Mouse (Mus musculus) CD8-positive naive resting alpha-beta T cell, adult 57 days (primary cell): Measurements from ENCODE around the gene Prg2. TPM values are rescaled to one million over a fixed set of nuclear protein-coding genes. Genes with fewer than 3 reads are reported as not detected.

Experiments
- total RNA-seq: library from RNA; stranded (reverse); gene quantifications from one replicate; pipeline ENCODE4 v1.2.4, GENCODE M21; 2023

Prg2 gene
- total RNA-seq = 1.7 TPM

DNA sequence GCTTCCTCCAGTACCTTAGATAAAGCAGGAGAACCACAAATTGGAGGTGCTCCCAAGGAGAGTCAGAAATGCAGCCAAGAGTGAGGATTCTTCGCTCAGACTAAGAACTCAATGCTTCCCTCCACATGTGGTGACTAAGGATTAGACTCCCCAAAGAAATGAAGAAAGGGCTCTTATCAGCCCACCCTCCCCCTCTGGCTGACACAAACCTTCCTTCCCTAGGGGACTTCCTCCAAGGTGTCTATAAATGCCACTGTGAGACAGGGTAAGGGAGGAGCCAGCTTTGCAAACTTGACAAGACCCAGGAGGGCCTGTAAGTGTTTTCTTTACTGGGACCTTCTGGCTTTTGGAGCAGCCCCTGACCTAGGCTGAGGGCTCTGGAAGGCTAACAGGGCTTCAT lies at the start of gene Prg2:
TSS of gene Prg2 (plus strand) at position 274 of the 400 bp plus-strand sequence.

DNA sequence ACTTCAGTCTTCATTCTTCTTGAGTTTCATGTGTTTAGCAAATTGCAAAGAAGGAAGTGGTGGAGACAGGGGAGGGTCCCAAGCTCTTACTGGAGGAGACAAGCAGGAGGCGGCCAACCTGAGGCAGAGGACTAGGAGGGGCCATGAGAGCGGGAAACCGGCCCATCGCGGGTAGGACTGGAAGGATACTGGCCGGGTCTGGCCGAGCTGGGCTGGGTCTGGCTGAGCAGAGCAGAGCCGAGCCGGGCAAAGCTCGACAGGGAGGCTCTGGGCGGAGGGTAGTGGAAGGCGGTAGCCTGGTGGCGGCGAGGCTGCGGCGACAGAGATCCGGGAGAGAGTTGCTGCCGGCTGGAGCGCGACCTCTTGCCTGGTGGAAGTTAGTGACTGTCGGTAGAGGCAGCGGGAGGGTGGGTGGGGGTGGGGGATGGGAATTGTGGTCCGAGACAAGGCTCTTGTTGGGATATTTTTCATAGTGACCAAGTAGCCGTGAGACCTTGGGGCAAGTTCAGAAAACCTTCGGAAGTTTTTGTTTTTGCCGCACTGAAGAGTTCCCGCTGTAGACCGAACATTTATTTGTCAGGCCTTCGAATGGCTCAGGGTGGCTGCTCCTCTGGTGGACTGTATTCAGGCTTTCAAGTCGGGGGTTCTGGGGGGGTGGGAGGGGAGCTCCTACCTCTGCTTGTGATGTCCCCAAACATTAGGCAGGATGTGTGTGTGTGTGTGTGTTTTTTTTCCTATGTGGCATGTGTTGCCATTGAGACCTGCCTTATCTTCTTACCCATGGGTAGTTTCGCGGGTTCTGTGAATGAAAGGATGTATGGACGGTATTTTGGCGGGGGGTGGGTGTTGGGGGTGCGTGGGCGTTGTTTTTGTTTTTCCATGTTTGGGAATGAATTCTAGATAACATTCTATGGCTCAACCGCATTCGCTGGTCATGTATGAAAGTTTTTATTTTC lies 43.5 kb upstream of the Prg2 start, which contains the start of gene Slc43a3:
TSS of gene Slc43a3 (plus strand) at position 106 of the 956 bp plus-strand sequence.

DNA sequence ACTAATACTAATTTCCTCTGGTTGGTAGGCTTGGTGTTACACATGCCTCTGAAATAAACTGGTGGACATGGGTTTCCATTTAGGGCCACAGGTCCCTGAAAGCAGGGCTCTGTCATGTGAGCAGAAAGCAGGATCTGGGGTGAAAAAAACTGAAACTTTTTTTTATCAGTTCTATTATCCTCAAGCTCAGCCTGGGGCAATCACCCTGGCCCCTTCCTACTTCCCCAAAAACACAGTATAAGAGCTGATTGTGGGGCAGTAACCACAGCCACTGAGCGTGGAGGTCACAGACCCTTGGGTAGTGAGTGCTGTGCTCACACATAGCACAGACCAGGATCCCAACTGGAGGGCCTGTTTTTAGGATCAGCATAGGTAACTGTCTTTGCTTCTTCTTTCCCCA lies 7.7 kb downstream of the Prg2 start, which contains the start of gene Prg3:
TSS of gene Prg3 (plus strand) at position 286 of the 400 bp plus-strand sequence.

Other genes starting within 250 kb of the Prg2 start
- 0.67 TPM for gene Ypel4, start 246.4 kb upstream of the Prg2 start, total RNA-seq
- gene Gm19426, start 236.8 kb upstream of the Prg2 start, total RNA-seq = not detected
- 0.95 TPM for gene Serping1, start 205.0 kb upstream of the Prg2 start, total RNA-seq
- gene Ube2l6, start 181.6 kb upstream of the Prg2 start, total RNA-seq = 10.3 TPM
- not detected for gene Smtnl1, start 157.8 kb upstream of the Prg2 start, total RNA-seq
- 20.6 TPM for gene Timm10, start 153.5 kb upstream of the Prg2 start, total RNA-seq
- 1.1 TPM for gene Slc43a1, start 141.6 kb upstream of the Prg2 start, total RNA-seq
- gene Rtn4rl2, start 93.8 kb upstream of the Prg2 start, total RNA-seq = not detected
- 6.7 TPM for gene Slc43a3, start 43.9 kb upstream of the Prg2 start, total RNA-seq
- not detected for gene Prg3, start 7.8 kb downstream of the Prg2 start, total RNA-seq
- 165 TPM for gene Ssrp1, start 56.8 kb downstream of the Prg2 start, total RNA-seq
- gene P2rx3, start 57.0 kb downstream of the Prg2 start, total RNA-seq = 0.37 TPM
- gene Tnks1bp1, start 67.6 kb downstream of the Prg2 start, total RNA-seq = 24.1 TPM
- gene Aplnr, start 155.8 kb downstream of the Prg2 start, total RNA-seq = not detected
- not detected for gene Lrrc55, start 216.7 kb downstream of the Prg2 start, total RNA-seq